Mouse (Mus musculus) left cerebral cortex, postnatal 25 days (tissue): Measurements from ENCODE around the gene Ssbp3. TPM values are rescaled to one million over a fixed set of nuclear protein-coding genes. Genes with fewer than 3 reads are reported as not detected.
A peak's percentile ranks its signal among the peaks of the same experiment; 100 is the strongest.

Source experiments
- DNase-seq, 2 experiments: peaks; one replicate each; pipeline ENCODE4 v3.0.0; 2022; ENCODE audit warnings: low spot score in 2 of 2, mixed read lengths in 1 of 2
- intact Hi-C: fragments of 180-260 bp; cut with DNase I; formaldehyde crosslinking; loops from one replicate; pipeline ENCODE4 v1.15.1; 2025
- total RNA-seq, 2 experiments: library from RNA; stranded (reverse); gene quantifications; 2 replicates each; pipeline ENCODE4 v1.2.3; 2021

Ssbp3 gene
- 100 to 1,000 TPM; 138 to 157 TPM for total RNA-seq

- intact Hi-C loops = loop anchor here (1.0 to 2.0 kb wide), 3 partner anchors 70 to 254 kb away; no protein-coding TSS in a partner anchor
- peak; percentile 71 to 86 for DNase-seq
Observed at GRCm38 (mm10) chr4:106910201-106911172, at the start of gene Ssbp3. Gene Ssbp3 (plus strand): TSS chr4:106910701.

DNA sequence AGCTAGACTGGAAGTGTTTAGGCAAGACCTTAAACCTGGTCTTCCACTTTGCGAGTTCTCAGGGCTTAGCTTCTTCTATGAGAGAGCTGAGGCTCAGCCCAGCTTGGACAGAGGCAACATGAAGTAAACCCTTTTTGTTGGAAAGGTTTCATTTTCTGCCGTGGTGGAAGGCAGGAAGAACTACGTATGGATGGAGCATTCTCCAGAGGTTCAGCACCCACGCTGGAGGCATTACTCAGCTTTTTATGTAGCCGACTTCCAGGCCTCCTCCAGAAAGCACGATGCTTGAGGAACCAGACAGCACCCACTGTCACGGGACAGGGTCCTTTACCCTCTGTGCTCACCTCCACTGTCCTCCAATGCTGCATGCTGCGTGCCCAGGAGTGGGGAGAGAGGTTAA, 48.6 kb upstream of the Ssbp3 start:
- intact Hi-C loops = no loop called here

DNA sequence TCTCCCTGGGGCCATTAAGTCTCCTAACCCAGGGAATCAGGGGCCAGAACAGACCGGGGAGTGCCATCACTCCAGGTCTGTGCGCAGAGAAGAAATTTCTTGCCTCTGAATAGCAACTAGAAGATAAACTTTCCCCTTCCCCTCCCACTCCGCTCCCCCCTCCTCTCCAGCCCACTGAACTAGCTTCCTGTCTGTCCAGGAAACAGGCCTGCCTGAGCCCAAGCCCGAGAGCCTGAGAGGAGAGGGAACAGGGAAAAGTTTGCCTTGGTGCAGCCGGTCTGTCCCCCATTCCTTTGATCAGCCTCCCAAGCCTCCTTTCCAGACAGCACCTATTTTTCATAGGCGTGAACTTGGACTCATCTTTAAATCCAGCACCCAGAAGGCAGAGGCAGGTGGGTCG, 48.2 kb upstream of the Ssbp3 start:
- intact Hi-C loops = no loop called here
- DNase-seq = no peak

More for the DNA sequence above, 48.6 kb upstream of the Ssbp3 start:
- no peak for DNase-seq

DNA sequence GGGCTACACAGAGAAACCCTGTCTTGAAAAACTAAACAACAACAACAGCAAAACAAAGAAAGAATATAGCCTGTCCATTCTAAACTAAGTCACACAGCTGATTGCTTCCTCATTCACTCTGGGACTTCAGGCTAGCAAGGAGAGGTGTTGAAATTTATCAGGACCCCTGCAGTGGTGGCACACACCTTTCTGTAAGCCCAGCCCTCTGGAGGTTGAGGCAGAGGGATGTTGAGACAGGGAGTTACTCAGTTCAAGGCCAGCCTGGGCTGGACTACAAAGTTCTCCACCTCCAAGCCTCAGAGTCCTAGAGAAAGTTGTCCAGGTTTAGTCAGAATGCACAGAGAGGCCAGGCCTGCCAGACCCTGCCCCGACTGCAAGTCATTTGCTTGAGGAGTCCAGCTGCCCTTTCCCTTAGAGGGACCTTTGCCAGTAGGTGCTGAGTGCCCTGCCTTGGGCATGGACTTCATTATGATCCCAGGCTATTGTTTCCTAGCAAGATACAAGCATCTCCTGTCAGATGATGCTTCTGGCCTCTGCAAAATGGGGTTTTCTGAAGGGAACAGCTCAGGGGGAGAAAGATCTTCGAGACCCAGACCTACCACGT, 47.6 kb upstream of the Ssbp3 start:
- DNase-seq = no peak
- intact Hi-C loops = no loop called here

- DNase-seq = no peak
- intact Hi-C loops = no loop called here
Observed at GRCm38 (mm10) chr4:106865415-106866110, 44.9 kb upstream of the Ssbp3 start.

GRCm38 (mm10) chr4:106866381-106866780, 44.1 kb upstream of the Ssbp3 start:
- intact Hi-C loops = no loop called here
- no peak for DNase-seq

DNA sequence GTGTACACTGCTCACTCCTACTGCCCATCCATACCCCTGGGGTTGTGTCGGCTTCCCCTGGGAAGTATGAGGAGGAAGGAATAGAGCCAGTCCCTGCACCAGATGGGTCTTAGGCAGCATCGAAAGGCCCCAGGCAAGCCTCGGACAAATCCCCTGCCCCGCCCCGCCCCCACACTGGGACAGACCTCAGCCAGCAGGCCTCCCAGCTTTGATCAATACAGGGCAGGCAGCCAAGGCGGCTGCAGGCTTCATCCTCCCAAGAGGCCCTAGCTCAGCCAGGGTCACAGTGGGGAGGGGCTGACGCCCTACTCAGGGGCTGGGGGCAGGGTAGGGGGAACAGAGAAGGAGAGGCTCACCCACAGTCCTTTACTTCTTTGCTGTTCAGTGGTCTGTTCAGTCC, 43.7 kb upstream of the Ssbp3 start:
- DNase-seq = peak; percentile 31 to 33
- intact Hi-C loops = no loop called here

- DNase-seq = no peak
- intact Hi-C loops = no loop called here
Observed at GRCm38 (mm10) chr4:106868737-106869438, 41.6 kb upstream of the Ssbp3 start.

DNA sequence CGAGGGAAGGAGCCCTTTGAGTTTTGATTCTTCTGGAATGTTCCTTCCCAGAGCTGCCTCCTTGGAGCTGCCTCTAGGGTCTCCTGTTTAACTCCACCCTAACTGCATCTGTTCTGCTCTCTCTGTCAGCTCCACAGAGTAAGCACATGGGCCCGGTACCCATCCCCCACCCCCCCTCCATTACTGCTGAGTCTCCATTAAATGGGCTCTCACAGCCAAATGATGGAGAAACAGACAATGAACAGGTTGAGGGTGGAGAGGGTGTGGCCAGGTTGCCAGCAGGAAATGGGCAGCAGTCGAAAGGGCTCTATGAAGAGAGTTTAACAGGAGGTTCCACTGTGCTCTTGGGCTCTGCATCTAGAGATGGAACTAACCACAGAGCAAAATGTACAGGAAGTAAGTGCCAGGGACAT, 41.0 kb upstream of the Ssbp3 start:
- intact Hi-C loops = no loop called here
- DNase-seq = no peak

DNA sequence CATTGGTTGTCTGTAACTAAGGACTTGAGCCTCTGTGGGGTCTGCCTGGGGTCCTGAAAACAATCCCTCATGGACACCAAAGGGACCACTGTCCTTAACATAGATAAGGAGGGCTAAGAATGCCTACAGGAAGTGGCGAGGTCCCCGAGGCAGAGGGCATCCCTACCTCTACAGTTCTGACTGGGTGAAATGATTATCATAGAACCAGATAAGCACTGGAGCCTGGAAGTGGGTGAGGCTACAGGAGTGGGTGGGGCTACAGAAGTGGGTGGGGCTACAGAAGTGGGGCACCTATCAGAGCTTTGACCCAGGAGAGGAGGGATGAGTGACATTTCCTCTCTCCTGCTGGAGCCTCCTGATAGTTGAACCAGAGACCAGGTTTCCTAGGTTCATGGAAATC, 39.9 kb upstream of the Ssbp3 start:
- intact Hi-C loops = no loop called here
- no peak for DNase-seq

- intact Hi-C loops = no loop called here
- no peak for DNase-seq
Observed at GRCm38 (mm10) chr4:106874501-106874900, 36.0 kb upstream of the Ssbp3 start.

DNA sequence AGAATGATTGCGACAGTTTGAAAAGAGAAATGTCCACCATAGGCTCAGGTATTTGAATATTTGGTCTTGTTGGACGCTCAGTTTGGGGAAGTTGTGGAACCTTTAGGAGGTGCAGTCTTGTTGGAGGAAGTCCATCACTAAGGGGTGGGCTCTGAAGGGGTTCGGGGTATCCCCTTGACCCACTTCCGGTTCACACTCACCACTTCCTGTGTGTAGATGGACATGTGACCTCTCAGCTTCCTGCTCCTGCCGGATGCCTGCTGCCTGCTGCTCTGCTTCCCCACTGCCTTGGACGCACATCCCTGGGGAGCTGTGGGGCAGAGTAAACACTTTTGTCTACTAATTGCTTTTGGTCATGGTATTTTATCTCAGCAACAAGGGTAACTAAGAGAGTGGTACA, 29.4 kb upstream of the Ssbp3 start:
- no peak for DNase-seq
- intact Hi-C loops = no loop called here

DNA sequence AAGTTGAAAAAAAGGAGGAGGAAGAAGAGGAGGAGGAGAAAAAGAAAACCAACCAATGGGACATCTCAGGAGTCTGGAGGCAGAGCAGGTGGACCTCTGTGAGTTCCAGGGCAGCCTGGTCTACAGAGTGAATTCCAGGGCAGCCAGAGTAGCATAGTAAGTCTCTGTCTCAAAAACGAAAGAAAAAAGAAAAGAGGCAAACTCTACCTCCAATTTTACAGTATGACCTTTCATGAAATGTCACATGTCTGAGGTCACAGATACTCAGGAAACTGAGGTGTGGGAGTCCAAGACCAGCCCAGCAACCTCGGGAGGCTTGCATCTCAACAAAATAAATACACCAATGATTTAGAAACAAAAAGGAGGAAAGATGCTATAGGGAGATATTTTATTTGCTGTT, 27.4 kb upstream of the Ssbp3 start:
- intact Hi-C loops = no loop called here
- DNase-seq = no peak

GRCm38 (mm10) chr4:106886307-106887085, 24.0 kb upstream of the Ssbp3 start:
- intact Hi-C loops = no loop called here
- DNase-seq = peak in 1 of 2 experiments; percentile 60

GRCm38 (mm10) chr4:106896086-106896485, 14.4 kb upstream of the Ssbp3 start:
- intact Hi-C loops = no loop called here
- peak; percentile 63 to 91 for DNase-seq

DNA sequence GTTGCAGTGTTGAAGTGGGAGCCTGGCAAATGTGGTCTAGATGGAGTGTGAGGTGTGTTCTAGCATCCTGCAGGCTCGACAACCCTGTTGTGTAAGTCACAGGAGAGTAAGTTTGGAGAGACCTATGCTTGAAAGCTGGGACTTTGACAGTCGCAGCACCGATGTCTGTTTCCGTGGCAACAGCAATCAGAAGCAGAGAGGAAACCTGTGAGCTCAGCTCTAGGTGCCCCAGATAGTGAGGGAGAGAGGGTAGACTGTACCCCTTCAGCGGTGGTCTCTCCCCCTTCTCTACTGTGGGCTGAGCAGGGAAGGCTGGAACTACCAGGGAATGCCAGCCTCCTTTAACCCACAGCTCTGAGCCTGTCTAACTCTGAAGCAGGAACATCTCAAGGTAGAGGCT, 11.6 kb upstream of the Ssbp3 start:
- intact Hi-C loops = no loop called here
- peak in 1 of 2 experiments; percentile 36 for DNase-seq

DNA sequence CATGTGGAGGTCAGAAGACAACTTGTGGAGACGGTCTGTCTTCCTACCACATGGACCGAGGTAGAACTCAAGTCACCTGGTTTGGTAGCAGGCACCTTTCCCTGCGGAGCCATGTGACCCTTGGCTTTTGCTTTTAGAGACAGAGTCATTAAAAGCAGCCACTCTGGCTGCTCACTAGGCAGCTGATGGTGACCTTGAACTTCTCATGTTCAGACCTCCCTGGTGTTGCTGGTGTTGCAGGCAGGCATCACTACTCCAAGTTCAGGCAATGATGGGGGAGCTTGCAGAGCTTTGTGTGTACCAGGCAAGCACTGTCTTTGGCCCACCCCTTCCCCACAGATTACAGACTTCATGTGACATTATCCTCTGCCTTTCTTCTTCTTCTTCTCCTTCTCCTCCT, 11.0 kb upstream of the Ssbp3 start:
- DNase-seq = no peak
- intact Hi-C loops = no loop called here

DNA sequence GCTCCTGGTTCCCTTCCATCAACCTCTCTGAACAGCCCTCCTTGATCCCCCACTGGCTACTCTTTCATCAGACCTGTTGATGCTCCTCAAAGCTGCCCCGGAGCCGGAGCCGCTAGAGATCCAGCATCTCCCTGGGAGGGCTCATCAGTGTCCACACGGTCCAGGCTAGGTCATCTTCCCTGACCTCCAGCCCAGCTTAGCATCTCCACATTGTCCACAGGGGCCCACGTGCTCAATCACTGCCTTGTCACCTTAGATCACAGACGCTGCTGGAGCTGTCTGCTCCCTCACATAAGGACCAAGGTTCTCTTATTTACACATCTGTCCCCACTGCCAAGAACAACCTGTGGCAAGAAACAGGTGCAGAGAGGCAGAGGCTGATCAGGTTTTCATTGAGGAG, 9.8 kb upstream of the Ssbp3 start:
- intact Hi-C loops = no loop called here
- DNase-seq = no peak

GRCm38 (mm10) chr4:106901610-106902009, 8.9 kb upstream of the Ssbp3 start:
- DNase-seq = no peak
- intact Hi-C loops = no loop called here
